Mouse (Mus musculus) forelimb bud, embryonic 11.5 days (tissue): ENCODE results near the gene Odf2.
A peak's percentile ranks its signal among the peaks of the same experiment; 100 is the strongest.

ENCODE experiments used
- DNase-seq: peaks from one replicate; pipeline ENCODE4 v3.0.0-alpha.2; 2012; ENCODE audit warnings: low read depth, low spot score

Gene Odf2

DNA sequence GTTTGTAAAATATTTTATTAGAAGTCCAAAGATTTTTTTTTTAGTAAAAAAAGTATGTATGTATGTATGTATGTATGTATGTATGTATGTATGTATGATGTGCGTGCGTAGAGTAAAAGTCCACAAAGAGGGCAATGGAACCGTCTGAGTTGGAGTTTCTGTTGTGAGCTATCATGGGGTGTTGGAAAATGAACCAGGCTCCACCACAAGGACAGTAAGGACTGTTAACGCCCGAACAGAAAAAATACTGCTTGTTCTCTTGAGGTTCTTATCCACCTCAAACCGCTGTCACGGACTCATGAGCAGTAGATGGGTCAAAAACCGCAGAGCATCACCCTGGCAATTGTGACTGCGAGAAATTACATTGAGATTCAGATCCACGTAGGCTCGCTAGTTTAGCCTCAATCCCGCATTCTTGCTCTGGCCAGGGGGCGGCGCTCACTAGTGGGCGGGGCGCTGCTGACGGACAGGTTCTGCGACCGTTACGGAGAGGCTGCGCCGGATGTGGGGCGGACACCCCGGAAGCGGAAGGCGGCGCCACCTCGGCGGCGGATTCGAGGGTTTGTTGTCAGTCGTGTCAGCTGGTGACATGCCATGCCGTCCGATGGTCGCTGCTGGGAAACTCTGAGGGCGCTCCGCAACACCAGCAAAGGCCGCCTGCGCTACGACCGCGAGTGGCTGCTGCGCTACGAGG lies 46.0 kb downstream of the Odf2 start, which contains the start of gene Gle1:
Gene Gle1 (plus strand): TSS at position 521 of the 694 bp plus-strand sequence.
- DNase-seq, result peak; percentile 91

DNA sequence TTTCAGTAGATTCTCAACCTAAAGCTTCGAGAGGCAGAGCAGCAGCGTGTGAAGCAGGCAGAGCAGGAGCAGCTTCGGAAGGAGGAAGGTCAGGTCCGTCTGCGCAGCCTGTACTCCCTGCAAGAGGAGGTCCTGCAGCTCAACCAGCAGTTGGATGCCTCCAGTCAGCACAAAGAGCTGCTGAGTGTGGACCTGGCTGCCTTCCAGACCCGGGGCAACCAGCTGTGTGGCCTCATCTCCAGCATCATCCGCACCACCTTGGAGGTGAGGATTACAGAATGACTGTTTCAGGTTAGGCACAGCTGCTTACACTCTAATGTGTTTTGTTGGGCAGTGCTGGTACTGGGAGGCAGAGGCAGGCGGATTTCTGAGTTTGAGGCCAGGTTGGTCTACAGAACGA lies 51.1 kb downstream of the Odf2 start:
- DNase-seq, result no peak

DNA sequence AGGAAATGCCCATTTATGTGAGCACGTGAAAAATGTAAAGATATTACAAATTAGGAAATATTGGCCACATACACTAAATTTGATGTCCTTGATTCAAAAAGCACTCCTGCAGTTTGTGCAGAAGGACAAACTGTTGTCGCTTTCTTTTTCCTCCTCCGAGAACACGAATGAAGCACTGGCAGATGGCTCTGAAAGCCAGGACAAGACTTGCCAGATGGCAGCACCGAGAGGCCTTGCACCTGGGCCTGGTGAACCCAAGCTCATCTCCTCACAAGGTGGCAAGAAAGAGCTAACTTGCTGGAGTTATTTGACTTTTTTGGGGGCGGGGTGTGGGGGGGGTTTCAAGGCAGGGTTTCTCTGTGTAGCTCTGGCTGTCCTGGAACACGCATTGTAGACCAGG lies 51.8 kb downstream of the Odf2 start:
- DNase-seq, result no peak

DNA sequence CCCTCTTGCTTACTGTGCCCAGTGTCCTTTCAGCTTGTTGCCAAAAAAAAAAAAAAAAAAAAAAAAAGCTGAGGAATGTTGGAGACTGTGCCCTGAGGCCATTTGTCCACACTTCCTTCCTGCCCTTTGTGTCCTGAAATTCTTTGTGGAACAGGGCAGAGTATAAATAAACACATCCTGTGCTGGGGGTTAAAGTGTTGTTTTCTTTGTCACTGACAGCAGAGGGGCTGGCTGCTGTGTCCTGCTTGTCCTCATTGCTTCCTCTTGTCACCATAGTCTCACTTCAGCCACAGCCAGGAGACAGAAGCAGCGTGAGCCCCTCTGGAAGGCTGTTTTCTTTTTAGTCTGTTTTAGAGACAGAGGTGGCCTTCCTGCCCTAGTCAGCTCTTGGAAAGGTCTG lies 55.7 kb downstream of the Odf2 start:
- no peak for DNase-seq

DNA sequence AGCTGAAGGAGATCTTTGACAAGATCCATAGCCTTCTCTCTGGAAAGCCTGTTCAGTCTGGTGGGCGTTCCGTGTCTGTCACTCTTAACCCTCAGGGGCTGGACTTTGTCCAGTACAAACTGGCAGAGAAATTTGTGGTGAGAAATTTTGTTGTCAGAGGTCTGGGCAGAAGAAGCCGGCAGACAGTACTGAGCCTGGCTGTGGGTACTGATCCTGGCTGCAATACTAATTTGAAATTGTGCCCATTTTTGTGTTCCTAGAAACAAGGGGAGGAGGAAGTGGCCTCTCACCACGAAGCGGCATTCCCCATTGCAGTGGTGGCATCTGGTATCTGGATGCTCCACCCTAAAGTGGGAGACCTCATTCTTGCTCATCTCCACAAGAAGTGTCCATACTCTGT lies 59.9 kb downstream of the Odf2 start:
- no peak for DNase-seq

DNA sequence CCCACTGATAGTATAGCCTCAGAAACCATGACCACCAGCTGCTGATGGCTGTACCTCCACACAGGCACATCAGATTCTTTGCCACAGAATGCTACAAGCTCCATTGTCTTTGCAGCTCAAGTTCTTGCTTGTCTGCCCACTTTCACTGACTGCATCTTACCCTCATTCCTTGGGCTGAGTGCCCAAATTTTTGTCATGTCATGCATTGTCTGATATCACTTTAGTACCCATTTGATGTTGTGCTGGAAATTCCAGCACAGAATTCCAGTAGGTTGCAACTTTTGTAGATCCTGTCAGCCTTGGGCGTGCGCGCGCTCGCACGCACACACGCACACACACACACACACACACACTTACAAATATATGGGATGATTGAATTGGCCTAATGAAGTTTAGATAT lies 72.2 kb downstream of the Odf2 start:
- DNase-seq, result no peak

DNA sequence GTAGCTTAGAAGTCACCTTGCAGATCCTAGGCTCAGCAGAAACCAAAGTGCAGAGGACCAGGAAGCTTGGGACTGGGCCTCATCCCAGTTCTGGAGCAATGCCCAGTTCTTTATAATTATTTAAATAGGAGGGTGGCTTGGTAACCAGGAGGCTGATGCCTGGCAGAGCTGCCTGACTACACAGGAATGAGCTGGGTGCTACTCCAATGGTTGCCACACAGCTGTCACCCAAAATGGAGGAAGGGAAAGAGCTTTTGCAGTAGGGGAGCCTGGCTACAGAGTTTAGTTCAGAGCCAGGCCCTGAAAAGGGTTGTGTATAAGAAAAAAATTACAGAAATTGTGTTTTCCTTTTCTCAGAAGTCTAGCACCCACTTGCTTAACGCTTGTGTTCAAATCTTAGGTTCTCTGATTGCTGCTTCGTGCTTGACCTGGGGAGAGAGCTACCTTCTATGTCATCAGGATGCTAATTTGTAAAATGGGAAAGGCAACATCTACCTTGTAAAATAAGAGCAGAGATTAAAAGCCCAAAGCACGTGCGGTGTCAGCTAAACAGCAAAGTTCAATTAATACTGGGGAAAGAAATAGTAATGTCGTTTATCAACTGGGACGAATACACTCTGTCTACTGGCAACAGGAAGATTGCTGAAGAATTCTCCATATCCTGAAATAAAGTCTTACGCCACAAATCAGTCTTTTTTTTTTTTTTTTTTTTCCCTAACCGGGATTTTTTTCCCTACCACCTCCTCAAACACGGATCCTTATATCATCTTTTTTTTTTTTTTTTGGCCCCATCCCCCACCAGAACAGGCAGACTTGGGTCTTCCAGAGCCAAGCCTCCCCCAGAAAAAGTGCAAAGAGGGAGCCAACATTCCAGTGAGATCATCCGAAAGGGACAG lies 75.6 kb downstream of the Odf2 start:
- DNase-seq, result no peak

DNA sequence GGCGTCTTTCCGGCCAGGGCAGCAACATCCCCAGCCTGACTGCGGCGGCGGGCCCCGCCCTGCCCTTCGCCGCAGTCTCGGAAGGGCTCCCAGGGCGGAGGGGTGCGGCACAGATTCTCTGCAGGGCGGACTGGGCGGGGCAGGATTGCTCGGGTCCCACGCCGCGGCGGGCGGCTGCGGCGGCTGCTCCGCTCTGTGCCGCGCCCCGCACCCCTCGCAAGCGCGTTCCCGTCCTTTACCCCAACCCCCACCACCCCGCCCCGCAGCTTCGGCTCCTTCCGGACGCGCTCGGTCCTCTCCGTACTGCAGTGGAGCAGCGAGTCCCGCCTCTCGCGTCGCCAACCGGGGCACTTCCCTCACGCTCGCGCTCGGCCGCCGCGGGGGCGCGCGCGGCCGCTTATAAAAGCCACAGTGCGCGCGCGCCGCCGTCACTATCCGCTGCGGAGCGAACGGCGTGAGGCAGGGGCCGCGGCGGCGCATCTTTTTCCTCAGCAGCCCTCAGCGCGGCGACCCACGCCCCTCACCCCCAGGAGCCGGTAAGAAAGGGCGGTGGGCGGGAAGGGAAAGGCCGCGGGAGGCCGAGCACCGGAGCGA lies 76.3 kb downstream of the Odf2 start, which contains the start of gene Sptan1:
Gene Sptan1 (plus strand): TSS at position 311 of the 594 bp plus-strand sequence.
- peak; percentile 95 for DNase-seq

DNA sequence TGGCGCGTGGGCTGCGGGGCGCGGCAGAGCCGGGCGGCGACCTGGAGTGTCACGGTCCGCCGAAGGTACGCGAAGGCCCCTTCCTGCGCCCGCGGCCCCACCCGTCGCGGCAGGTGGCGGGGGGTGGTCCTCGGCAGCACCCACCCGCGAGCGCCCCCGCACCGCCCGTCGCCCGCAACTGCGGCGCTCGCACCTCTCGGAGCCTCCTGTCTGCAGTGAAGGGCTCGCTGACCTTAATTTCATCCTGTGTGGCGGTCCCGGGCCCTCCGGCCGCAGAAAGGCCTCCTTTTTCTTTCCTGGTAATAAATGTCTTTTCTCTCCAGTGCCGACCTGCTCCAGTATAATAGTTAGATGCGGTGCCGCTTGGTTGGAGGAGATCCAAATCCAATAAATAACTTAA lies 76.9 kb downstream of the Odf2 start:
- peak; percentile 17 for DNase-seq

DNA sequence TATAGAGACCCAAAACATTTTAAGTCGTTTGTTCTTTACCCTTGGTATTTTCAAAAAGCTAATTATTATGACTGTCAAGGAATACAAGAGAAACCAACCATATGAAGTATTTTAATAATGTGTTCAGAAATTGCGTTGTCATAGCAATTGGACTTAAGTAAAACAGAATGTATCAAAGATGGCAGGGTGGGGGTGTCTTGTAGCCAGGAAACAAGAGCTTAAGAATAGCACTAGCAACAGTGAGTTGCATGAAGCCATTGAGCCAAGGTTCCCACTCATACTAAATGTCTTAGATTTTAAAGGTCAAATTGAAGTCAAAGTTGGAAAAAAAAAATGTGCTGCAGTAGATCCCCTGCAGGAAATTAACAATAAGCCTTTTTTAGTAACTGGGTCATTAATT lies 77.8 kb downstream of the Odf2 start:
- DNase-seq, result no peak

DNA sequence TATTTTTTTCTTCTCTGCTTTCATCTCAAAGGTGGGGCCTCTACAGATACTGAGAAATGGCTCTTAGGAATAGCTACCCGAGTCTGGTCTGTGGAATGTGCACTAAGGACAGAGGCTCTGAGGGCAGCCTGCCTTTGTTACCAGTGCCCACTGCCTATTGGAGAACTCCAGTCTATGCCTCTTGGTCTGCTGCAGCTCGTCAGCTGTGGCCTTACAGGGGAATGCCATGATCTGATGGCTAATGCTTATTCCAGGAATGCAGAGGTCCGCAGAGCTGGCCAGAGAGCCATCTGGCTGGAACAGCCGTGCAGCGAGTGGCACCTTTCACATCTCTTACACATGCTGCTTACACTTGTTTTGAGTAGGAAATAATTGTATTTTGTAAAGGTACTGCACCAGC lies 78.7 kb downstream of the Odf2 start:
- DNase-seq, result no peak

DNA sequence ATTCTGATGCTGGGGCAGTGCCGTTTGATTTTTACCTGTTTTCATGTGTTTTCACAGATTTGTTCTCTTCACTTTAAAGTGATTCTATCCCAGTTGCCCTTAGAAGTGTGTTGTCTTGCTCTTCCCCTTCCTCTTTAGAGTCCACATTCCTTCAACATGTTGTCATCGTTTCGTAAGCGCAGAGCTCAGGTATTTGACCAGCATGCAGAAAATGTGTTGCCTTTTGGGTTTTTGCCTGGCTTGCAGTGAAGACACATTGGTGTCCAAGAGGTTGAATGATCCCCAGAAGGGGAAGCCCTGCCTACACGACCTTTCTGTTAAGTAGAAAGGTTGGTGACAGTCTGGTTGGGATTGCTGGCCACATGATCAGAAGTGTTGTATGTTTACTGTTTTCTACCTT lies 79.6 kb downstream of the Odf2 start:
- DNase-seq, result no peak

DNA sequence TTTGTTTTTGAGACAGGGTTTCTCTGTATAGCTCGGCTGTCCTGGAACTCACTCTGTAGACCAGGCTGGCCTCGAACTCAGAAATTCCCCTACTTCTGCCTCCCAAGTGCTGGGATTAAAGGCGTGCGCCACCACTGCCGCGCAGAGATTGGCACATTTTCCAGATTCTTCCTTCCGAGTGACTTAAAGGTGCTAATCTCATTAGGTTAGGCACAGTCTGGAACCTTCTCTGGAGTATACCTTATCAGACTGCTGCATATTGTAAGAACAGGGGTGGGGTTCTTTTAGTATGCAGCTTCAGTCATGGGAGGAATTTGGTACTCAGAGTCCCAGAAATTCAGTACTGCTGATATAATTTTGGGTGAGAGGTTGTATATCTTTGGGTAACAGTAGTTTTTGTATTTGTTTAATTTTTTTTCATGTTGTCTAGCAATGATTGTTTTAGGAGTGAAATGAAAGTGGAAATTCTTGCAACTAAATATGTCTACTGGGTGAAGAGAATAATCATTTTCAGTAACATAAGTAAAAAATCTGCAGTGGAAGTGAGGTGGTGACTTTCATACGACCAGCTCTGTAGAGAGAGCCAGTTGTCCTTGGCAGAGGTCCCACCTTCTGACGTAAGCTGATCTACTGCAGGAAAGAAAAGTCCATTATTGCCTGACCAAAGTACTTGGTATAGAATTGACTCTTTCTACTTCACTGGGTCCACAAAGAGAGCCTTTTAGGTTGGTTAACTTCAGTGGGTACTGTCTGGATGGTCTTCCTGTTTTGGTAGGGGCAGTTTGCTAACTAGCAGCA lies 83.0 kb downstream of the Odf2 start:
- no peak for DNase-seq

DNA sequence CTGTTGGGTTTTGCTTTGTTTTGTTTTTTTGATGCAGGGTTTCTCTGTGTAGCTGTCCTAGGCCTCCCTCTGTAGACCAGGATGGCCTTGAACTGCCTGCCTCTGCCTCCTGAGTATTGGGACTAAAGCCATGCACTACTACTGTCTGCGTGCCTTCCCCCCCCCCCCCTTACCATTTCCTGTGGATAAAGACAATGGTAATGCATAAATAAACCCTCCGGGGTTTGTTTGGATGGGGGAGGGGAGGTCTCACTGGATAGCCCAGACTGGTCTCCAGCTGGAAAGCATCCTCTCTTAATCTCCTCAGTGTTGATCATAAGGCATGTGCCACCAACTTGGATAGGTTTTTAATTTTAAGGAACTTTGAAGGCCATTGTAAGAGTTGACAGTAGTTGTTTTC lies 84.5 kb downstream of the Odf2 start:
- no peak for DNase-seq

DNA sequence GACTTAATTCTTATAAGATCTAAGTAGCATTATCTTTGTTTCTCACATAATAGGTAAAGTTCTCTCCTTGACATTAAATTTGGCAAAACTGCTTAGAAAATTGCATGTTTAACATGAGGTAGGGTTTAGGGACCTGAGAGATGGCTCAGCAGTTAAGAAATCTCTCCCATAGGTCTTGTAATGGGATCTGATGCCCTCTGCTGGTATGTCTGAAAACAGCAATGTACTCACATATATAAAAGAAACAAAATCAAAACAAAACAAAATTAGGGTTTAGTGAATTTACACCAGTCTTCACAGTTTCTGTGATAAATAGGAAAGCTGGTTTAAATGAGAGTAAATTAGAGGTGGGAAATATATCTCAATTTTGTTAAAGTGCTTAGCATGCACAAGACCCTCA lies 88.3 kb downstream of the Odf2 start:
- peak; percentile 37 for DNase-seq

DNA sequence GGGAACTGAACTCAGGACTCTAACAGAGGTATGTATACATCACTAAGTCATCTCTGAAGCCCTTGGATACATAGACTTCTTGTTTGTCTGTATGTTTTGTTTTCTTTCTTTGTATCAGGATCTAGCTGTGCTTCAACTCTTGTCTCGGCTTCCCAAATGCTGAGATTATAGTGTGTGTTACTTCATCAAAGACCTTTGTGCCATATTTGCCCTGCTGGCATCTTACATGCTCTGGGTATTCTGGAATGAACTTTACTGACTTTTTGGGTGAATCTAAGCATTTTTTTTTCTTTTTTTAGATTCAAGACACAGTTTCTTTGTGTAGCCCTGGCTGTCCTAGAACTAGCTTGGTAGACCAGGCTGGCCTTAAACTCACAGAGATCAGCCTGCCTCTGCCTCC lies 91.6 kb downstream of the Odf2 start:
- no peak for DNase-seq
